Mouse (Mus musculus) brown adipose tissue, adult 24 weeks (tissue): Measurements from ENCODE around the gene Gcnt3. TPM values are rescaled to one million over a fixed set of nuclear protein-coding genes. Genes with fewer than 3 reads are reported as not detected.
"Not testable (repeated sequence)": the region's sequence is repeated elsewhere in the genome, so short reads cannot be mapped to it uniquely, and the experiment has no call there.

Source experiments
- H3K27ac ChIP-seq: fragments of 200-500 bp; replicated peaks from 2 replicates; pipeline ENCODE4 v1.5.1; 2012; ENCODE audit warnings: low read depth, mild to moderate bottlenecking, low read length
- H3K4me1 ChIP-seq: fragments of 200-500 bp; 2 replicates; pipeline ENCODE4 v1.6.1; 2012; ENCODE audit warnings: low read length, mixed read lengths; ENCODE audit not compliant: control insufficient read depth, insufficient read depth, insufficient read length
- H3K4me3 ChIP-seq: fragments of 200-500 bp; 2 replicates; pipeline ENCODE4 v1.5.1; 2012; ENCODE audit warnings: low read depth, mild to moderate bottlenecking, low read length, moderate library complexity; ENCODE audit not compliant: insufficient read depth
- polyA plus RNA-seq: library from polyadenylated mRNA; stranded (reverse); fragments of >200 nt; gene quantifications from 2 replicates; pipeline ENCODE4 v1.2.4, GENCODE M21; 2012; ENCODE audit not compliant: missing spikeins, insufficient read depth, insufficient read length

The Gcnt3 gene
- polyA plus RNA-seq, 1 experiment = not detected

DNA sequence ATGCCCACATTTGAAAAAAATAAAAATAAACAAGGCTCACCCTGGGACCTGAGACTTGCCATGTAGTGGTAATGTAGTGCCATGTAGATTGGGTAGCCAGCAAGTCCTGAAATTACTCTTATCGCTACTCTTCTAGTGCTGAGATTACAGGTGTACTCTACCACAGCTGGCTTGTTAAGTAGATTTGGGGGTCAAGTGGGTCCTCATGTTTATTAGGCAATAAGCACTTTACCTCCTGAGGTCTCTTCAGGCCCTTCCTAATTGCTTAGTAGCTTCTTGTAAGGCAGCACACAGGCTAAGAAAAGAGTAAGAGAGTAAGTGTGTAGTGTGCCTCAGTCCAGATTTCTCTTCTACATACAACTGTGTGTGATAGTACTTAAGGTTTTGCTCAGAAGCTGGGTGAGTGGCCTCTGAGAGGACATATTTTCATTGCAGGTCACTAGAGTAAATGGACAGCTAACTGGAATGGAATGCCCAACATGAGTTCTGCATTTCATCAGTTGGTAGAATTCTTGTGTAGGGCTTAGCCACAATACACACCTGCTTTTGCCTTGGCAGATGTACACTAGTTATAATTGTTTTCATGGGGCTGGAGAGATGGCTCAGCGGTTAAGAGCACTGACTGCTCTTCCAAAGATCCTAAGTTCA, 12.4 kb downstream of the Gcnt3 start:
- Histone ChIP-seq H3K27ac (no peak overlapping the region), H3K4me1 (no peaks in the 10 kb centered on the region)

DNA sequence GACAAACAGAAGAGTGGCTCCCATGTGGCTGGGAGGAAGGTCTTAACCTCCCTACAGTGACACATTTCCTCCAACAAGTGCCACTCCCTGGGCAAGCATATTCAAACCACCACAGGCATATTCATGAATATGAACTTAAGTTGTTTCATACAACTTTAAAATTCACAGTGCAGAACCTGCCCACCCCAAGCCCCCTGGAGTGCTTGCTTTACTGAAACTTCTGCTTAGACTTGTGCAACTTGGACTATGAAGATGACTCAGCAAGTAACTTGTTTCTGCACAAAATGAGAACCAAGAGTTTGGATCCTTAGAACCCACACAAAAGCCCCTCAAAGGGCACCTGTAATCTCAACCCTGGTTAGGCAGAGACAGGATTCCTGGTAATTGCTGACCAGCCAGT, 13.2 kb downstream of the Gcnt3 start:
- Histone ChIP-seq H3K4me3 (no peak overlapping the region), H3K27ac (no peak overlapping the region), H3K4me1 (no peaks in the 10 kb centered on the region)

More for the DNA sequence above, 12.4 kb downstream of the Gcnt3 start:
- no peak overlapping the region for H3K4me3 ChIP-seq

DNA sequence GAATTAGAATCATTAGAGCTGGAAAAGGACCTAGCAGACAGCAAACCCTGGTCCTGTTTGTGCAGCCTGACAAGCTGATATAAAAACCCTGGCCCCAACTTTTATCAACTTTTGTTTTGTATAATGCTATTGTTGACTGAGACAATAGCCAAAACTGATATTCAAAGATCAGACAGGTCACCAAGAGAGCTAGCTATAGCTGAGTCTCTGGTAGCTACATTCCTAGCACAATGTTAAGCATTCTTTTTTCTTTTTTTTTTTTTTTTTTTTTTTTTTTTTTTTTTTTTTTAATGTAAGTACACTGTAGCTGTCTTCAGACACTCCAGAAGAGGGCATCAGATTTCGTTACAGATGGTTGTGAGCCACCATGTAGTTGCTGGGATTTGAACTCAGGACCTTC, 14.3 kb downstream of the Gcnt3 start:
- H3K4me1 ChIP-seq, H3K4me3 ChIP-seq, H3K27ac ChIP-seq: not testable (repeated sequence)

DNA sequence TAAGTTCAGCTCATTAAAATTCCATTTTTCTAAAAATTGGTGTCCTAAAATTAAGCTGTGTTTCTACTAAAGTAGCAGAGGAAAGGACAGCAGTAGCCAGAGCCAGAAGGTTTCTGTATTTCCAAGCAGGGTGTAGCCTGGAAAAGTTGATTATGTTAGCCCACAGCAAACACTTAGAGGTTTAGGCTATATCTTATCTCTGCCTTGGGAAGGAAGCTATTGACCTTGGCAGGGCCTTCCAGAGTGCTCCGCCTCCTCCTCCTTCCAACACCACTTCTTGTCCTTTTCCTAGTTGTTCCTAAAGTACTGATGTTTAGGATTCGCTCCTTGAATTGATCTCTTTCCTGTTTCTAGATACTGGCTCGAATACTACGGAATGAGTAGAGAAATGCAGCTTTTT, 15.8 kb downstream of the Gcnt3 start:
- Histone ChIP-seq H3K27ac (no peak overlapping the region), H3K4me3 (no peak overlapping the region), H3K4me1 (no peaks in the 10 kb centered on the region)

DNA sequence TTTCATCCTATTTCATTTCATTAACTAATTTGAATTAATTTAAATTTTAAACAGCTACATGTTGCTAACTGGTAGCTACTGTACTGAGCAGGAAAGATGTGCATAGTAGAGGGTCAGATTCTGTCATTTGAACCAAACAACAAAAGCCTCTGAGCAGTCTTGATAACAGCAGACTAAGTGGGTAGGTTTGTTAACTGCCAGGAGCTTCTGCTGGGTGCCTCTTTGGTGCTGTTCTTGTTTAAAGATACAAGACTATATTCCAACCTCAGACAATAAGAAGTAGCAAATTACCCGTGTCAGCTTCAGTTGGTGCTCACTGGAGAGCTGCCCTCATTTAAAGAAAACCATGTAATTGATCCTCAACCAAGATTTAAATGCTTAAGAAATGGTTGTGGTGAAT, 16.3 kb downstream of the Gcnt3 start:
- Histone ChIP-seq H3K4me1 (no peaks in the 10 kb centered on the region), H3K27ac (no peak overlapping the region), H3K4me3 (no peak overlapping the region)

DNA sequence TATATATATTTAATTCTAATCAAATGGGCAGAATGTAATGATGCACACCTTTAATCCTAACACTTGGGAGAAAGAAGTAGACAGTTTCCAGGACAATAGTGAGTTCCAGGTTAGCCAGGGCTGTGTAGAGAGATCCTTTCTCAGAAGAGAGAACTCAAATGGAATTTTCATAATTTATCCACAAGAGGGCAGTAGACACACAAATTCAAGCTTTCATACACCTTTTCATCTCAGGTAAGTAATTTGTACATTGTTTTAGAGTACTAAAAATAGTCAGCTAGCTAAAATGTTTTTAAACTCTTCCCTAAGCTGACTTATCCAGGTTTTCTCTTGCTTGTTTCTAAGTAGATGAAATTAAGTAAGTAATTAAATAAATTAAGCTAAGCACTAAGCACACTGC, 19.0 kb downstream of the Gcnt3 start:
- Histone ChIP-seq H3K4me1 (peaks cover 4% of the 10 kb centered on the region; the same call in 1 of the 2 replicates), H3K4me3 (no peak overlapping the region)

DNA sequence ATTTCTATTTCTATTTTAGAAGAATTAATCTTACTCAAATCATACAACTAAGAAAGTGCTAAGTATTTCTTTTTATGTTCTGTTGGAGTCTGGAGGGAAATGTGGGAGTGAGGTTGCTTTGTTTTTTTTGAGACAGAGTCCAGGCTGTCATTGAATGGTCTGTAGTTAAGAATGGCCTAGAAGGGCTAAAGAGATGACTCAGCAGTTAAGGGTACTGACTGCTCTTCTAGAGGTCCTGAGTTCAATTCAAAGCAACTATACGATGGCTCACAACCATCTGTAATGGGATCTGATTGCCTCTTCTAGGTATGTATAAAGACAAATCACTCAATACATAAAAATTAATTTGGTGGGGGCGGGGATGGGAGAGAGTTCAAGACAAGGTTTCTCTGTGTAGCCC, 22.3 kb downstream of the Gcnt3 start:
- H3K4me1 ChIP-seq = peaks cover 7% of the 10 kb centered on the region; the same call in 1 of the 2 replicates
- H3K27ac ChIP-seq = no peak overlapping the region
- H3K4me3 ChIP-seq = no peak overlapping the region

More for the DNA sequence above, 19.0 kb downstream of the Gcnt3 start:
- H3K27ac ChIP-seq = no peak overlapping the region

DNA sequence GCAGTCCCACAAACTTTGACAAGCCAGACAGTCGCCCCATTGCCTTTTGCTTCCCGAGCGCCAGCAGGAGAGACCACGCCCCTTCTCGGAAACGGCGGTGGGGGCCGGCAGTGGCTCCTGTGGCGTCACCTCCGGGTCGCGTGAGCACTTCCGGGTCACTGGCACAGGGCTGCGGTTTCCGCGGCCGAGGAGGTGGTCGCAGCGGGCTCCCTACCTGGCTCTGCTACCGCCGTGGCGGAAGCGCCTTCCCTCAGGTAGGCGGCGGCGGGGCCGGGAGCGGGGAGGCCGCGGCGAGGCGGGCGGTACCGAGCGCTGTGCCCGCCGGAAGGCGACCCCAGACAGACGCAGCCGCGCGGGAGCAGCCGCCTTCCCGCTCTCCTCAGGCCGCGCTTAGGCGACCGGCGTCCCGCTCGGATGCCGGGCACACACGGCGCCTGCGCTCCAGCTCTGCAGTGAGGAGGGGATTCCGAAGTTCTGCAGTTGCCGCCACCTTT, 25.4 kb downstream of the Gcnt3 start, which contains the start of gene Gtf2a2:
Gene Gtf2a2, plus strand, starts transcription at position 143 of the 494 bp plus-strand sequence.
- peak within 1 kb of the TSS; percentile 71 for H3K27ac ChIP-seq
- peak within 1 kb of the TSS; percentile 89 for H3K4me3 ChIP-seq
- H3K4me1 ChIP-seq = peaks cover 7% of the 10 kb centered on the region; the same call in 1 of the 2 replicates

DNA sequence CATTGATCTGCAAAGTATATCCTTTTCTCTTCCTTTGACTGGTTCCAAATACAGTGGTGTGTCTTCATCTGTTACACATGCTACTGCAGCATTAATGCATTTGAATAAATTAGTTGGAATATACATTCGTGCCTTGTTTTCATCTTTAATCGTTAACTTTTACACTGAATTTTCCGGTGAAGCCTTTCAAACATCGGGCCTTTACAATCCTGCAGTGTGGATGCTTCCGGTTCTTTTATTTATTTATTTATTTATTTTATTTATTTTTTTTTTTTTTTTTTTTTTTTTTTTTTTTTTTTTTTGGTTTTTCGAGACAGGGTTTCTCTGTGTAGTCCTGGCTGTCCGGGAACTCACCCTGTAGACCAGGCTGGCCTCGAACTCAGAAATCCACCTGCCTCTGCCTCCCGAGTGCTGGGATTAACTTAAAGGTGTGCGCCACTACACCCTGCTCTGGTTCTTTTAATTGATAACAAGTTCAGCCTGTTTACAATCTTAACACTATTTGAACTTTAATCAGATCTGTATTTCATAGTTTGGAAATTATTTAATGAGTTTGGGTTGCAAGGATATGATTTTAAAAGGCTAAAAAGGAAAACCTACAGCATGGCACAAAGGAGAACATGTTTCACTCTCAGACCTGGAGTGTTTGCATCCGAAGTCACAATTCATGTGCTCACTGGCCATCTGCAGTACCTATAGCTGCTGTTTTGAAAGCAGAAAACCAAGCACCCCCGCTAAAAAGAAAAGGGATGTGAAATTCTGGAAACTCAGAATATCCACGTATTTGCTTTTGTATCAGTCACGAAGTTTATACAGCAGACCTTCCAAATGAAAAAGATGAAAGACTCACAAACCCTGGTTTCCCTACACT, 26.1 kb downstream of the Gcnt3 start:
- H3K4me3 ChIP-seq = peak overlapping the region; percentile 89
- H3K4me1 ChIP-seq = peaks cover 7% of the 10 kb centered on the region; the same call in 1 of the 2 replicates
- peak overlapping the region; percentile 45; the same call in 1 of the 2 replicates for H3K27ac ChIP-seq

DNA sequence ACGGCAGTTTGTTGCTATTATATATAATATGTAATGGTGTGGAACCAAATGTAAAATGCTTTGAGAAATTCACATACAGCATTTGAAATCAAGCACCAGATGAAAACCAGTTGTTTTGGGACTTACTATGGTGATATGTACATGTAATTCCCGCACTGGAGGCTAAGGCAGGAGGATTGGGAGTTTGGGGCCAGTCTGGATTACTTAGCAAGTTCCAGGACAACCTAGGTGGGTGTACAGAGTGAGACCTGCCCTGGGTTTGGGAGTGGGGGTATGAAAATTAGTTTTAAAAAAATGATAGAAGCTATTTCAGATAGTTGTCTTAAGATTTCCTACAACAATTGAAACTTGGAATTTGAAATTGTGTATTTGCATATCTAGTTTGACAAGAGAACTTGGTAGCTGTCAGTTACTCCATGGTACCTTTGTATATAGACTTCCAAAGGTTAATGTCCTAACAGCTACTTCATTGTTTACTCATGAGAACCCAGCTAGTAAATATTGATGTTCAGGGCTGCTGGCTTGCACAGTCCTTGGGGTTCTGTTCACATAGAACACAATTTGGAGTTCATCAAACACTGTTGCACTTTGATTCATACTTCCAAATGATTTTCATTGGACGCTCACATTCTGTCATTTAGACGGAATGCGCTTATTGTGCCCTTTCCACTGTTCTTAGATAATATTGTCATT, 27.0 kb downstream of the Gcnt3 start:
- Histone ChIP-seq H3K4me1 (peaks cover 7% of the 10 kb centered on the region; the same call in 1 of the 2 replicates), H3K4me3 (no peak overlapping the region), H3K27ac (no peak overlapping the region)

DNA sequence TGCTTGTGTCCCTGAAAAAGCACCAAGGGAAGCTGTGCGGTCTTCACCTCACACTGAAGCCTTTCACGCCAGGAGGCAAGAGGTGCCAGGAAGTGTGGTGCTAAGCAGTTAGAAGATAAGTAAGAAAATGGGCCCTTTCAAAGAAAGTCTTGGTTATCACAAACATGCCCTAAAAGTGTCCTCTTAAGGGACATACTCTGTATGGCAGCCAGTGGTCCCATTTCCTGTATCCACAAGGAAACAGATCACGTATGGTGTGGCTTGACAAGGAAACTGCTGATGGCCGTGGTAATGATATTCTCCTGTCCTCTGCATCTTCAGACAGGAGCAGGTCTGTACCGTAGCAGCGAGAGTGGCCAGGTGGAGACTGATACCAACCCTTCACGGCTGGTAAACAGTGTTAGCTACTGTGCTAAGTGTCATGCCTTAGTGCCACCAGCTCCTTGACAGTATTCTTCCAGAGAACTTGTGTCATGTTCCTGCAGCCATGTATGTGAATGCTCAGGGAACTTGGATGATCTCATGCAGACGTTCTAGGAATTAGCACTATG, 28.1 kb downstream of the Gcnt3 start:
- Histone ChIP-seq H3K27ac (no peak overlapping the region), H3K4me1 (peaks cover 7% of the 10 kb centered on the region; the same call in 1 of the 2 replicates)

DNA sequence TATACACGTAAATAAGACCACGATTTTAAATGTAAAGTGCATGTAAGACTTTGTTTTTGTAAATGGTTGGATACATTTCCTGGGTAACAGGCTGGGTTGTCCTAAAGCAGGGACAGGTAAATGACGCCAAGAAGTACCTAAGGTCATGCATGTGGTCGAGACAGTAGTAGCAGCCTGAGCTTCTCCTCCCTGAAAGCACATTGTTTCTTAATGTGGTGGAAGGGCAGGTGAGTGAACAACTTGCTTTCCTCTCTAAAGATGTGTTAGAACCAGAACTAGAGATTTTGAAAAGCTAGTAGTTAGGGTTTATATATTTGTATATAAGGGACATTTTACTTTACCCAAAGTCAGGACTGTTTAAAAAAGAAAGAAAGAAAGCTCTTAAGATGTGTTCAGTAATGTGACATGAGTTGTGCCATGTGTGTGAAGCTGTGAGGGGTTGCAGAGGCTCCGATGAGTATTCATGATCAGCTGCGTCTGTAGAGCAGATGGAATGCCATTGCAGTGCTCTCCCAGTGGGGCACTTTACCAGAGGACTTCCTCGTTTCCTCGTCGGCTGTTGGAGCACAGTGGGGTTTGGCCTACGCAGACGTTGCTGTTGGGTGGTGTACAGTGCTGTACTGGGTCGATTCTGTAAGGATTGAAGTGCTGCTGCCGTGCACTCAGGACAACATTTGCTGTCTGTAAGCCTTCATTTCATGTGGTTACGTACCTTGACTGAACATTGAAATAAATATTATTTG, 30.2 kb downstream of the Gcnt3 start:
- no peak overlapping the region for H3K27ac ChIP-seq
- H3K4me1 ChIP-seq = no peaks in the 10 kb centered on the region
- no peak overlapping the region for H3K4me3 ChIP-seq

More for the DNA sequence above, 28.1 kb downstream of the Gcnt3 start:
- H3K4me3 ChIP-seq = no peak overlapping the region

DNA sequence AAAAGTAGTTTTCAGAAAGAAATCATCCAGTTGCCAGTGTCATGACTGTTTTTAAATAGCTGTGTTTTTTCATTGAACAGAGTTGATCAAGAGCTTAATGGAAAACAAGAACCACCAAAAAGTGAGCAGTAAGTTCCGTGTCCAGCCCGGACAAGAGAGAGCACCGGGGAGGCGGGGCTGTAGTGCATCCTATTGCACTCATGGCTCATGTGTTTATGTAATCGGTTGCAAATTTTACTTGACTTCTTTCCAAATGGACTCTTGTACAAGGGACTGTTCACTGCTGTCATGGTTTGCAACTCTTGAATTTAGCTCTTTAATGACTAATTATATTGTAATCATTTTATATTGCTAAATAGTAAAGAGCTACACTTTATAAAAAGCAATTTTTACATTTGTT, 30.9 kb downstream of the Gcnt3 start:
- Histone ChIP-seq H3K27ac (no peak overlapping the region), H3K4me1 (no peaks in the 10 kb centered on the region), H3K4me3 (no peak overlapping the region)

DNA sequence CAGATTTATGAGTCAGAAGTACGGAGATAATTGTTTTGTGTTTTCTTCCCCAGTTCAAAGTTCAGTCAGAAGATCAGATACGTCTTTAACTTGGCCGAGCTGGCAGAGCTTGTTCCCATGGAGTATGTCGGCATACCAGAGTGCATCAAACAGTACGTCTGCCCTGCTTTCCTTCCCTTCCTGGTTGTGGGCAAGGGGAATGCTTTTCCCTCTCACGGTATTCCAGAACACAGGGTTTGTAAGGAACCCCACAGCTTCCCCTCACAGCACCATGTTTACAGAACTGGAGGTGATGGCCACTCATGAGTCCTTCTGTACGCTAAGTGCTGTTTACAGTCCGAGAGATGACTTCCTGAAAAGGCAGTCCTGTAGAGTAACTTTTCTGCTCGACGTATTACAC, 34.4 kb downstream of the Gcnt3 start:
- Histone ChIP-seq H3K4me3 (no peak overlapping the region), H3K4me1 (no peaks in the 10 kb centered on the region), H3K27ac (no peak overlapping the region)
